Mouse (Mus musculus) lung, adult 10 weeks (tissue): ENCODE results near the gene 1110004F10Rik. TPM values are rescaled to one million over a fixed set of nuclear protein-coding genes. Genes with fewer than 3 reads are reported as not detected.

Experiments
- polyA plus RNA-seq: library from polyadenylated mRNA; stranded (reverse); fragments of 350-450 nt; fragmentation: Illumina TruSeq; extraction: RNeasy Lipid Tissue Mini Kit (QIAGEN cat#74804); gene quantifications from one replicate; pipeline ENCODE4 v1.2.3, GENCODE M21; 2014; ENCODE audit warnings: low read depth, low replicate concordance; ENCODE audit not compliant: insufficient read depth

1110004F10Rik gene
- 75.6 TPM for polyA plus RNA-seq

GRCm38 (mm10) chr7:116039196-116039537 is at the start of gene 1110004F10Rik:
TSS of gene 1110004F10Rik (plus strand) at chr7:116039397.

GRCm38 (mm10) chr7:116038511-116038910 is 686 bp upstream of the 1110004F10Rik start, which contains the start of gene Sox6:
TSS of gene Sox6 (minus strand) at chr7:116038796.

GRCm38 (mm10) chr7:116084366-116084765 is 45.2 kb downstream of the 1110004F10Rik start, which contains the start of gene Gm4353:
TSS of gene Gm4353 (minus strand) at chr7:116084635.

Other genes with a start within 250 kb of the 1110004F10Rik start
- 1.1 TPM for gene Sox6, start 601 bp upstream of the 1110004F10Rik start, polyA plus RNA-seq
- 0.21 TPM for gene Gm4353, start 45.2 kb downstream of the 1110004F10Rik start, polyA plus RNA-seq